11 mouse cellular contexts compared by ENCODE assay signal in genomic region chr16:31192526-31192925, GRCm38 (mm10). TPM values are rescaled to one million over a fixed set of nuclear protein-coding genes. Genes with fewer than 3 reads are reported as not detected.
DNase-seq lines count a peak whose midpoint lies in the region; ATAC-seq lines count a peak whose summit lies in the region.
"Had no signal": no experiment of that assay in that cellular context is flagged by ENCODE, and none has a peak within 500 bp of the region (broad histone marks: within the 10 kb centered on the region; RNA-seq: fewer than 3 reads in every experiment).

No protein-coding gene starts in this region.

- no peak overlapping the region for H3K4me2 ChIP-seq in embryonic facial prominence, embryonic 14.5 days (ENCODE audit: low read depth, low read length)
- H3K4me2 ChIP-seq in stomach, embryonic 14.5 days (replicated peaks; ENCODE audit: low read depth, low read length): no peak overlapping the region
- H3K4me2 ChIP-seq: embryonic facial prominence, embryonic 12.5 days; heart, embryonic 13.5 days had no signal

- H3K9ac ChIP-seq in embryonic facial prominence, embryonic 14.5 days (ENCODE audit: low read depth, low read length): no peak overlapping the region
- no peak overlapping the region for H3K9ac ChIP-seq in stomach, embryonic 14.5 days (replicated peaks; ENCODE audit: low read depth, low read length)
- H3K9ac ChIP-seq: embryonic facial prominence, embryonic 12.5 days; heart, embryonic 13.5 days had no signal

- H3K36me3 ChIP-seq in megakaryocyte, embryonic 14.5 days (replicated peaks; ENCODE audit: low read length): peaks cover 7% of the 10 kb centered on the region
- no peaks in the 10 kb centered on the region for H3K36me3 ChIP-seq in embryonic facial prominence, embryonic 14.5 days (ENCODE audit: control insufficient read depth, insufficient read depth, low read length)
- H3K36me3 ChIP-seq in stomach, embryonic 14.5 days (ENCODE audit: control insufficient read depth, insufficient read depth, low read length): no peaks in the 10 kb centered on the region
- H3K36me3 ChIP-seq: embryonic facial prominence, embryonic 12.5 days; heart, embryonic 13.5 days had no signal

- no peaks in the 10 kb centered on the region for H3K9me3 ChIP-seq in megakaryocyte, embryonic 14.5 days
- no peaks in the 10 kb centered on the region for H3K9me3 ChIP-seq in embryonic facial prominence, embryonic 14.5 days (ENCODE audit: control insufficient read depth, low read length)
- H3K9me3 ChIP-seq in stomach, embryonic 14.5 days (ENCODE audit: control insufficient read depth, low read depth, low read length): no peaks in the 10 kb centered on the region
- H3K9me3 ChIP-seq: embryonic facial prominence, embryonic 12.5 days; heart, embryonic 13.5 days had no signal

- ATAC-seq in cerebellum, adult (ENCODE audit: insufficient number of reproducible peaks, low FRiP score, low TSS enrichment): no peak
- ATAC-seq in megakaryocyte, adult 5-6 weeks (ENCODE audit: poor library complexity, severe bottlenecking): no peak
- 0 out of 2 replicates have a peak, but pooled peaks have one; percentile 15 for ATAC-seq in embryonic facial prominence, embryonic 14.5 days (ENCODE audit: low read depth)
- no peak for ATAC-seq in stomach, embryonic 14.5 days (ENCODE audit: insufficient number of reproducible peaks, insufficient read depth, low FRiP score, low read depth)

- peaks cover 97% of the 10 kb centered on the region for H3K4me1 ChIP-seq in megakaryocyte, embryonic 14.5 days
- peaks cover 15% of the 10 kb centered on the region for H3K4me1 ChIP-seq in embryonic facial prominence, embryonic 14.5 days (ENCODE audit: control insufficient read depth, insufficient read depth, low read length)
- H3K4me1 ChIP-seq in stomach, embryonic 14.5 days (ENCODE audit: control insufficient read depth, insufficient read depth, low read length): peaks cover 40% of the 10 kb centered on the region

- H3K27me3 ChIP-seq in megakaryocyte, embryonic 14.5 days (replicated peaks): no peaks in the 10 kb centered on the region
- H3K27me3 ChIP-seq in embryonic facial prominence, embryonic 14.5 days (replicated peaks; ENCODE audit: control insufficient read depth, insufficient read depth, low read length): no peaks in the 10 kb centered on the region
- no peaks in the 10 kb centered on the region for H3K27me3 ChIP-seq in stomach, embryonic 14.5 days (ENCODE audit: control insufficient read depth, insufficient read depth, low read length)
- H3K27me3 ChIP-seq: embryonic facial prominence, embryonic 12.5 days; heart, embryonic 13.5 days had no signal

- peak; percentile 21 to 31 for DNase-seq in cerebellum, postnatal 10 days
- no peak for DNase-seq in embryonic facial prominence, embryonic 14.5 days (ENCODE audit: low spot score)
- no peak for DNase-seq in retina, postnatal 1 day
- no peak for DNase-seq in MN1 (ENCODE audit: low spot score)
- DNase-seq: kidney, postnatal 4 days had no signal

- peak overlapping the region; percentile 89 for H3K4me3 ChIP-seq in megakaryocyte, embryonic 14.5 days (replicated peaks)
- H3K4me3 ChIP-seq in embryonic facial prominence, embryonic 14.5 days (ENCODE audit: low read depth, low read length): no peak overlapping the region
- H3K4me3 ChIP-seq in stomach, embryonic 14.5 days (ENCODE audit: low read depth, low read length): no peak overlapping the region
- H3K4me3 ChIP-seq: embryonic facial prominence, embryonic 12.5 days; heart, embryonic 13.5 days had no signal

- 0 out of 2 replicates have a peak overlapping the region, but pooled peaks have one; percentile 59 for H3K27ac ChIP-seq in embryonic facial prominence, embryonic 14.5 days (replicated peaks; ENCODE audit: low read depth, low read length)
- H3K27ac ChIP-seq in stomach, embryonic 14.5 days (ENCODE audit: low read length): peak overlapping the region; percentile 72; the same call in 1 of the 2 replicates

- 43% methylated on average over 3 of the region's 3 CpGs for WGBS in embryonic facial prominence, embryonic 14.5 days
- 72% methylated on average over 3 of the region's 3 CpGs for WGBS in stomach, embryonic 14.5 days

RNA-seq across cellular contexts. Expression of gene Acap2, which starts 8.5 kb away (rescaled TPM):
- 1.0 and 2.2 TPM in 2 replicates for polyA plus RNA-seq in megakaryocyte, embryonic 14.5 days (2012; ENCODE audit: insufficient read depth, low replicate concordance)
- total RNA-seq in megakaryocyte, adult 5-6 weeks (2015): 60.7 and 61.6 TPM in 2 replicates
- total RNA-seq in megakaryocyte, adult 5-6 weeks (2017): 90.0 and 98.9 TPM in 2 replicates
- polyA plus RNA-seq in embryonic facial prominence, embryonic 14.5 days (2014; fragmentation: Nextera tagmentation; extraction: Ambion mirVana): 26.3 and 27.2 TPM in 2 replicates
- polyA plus RNA-seq in stomach, embryonic 14.5 days (2014; fragmentation: Nextera tagmentation; extraction: Ambion mirVana): 24.9 and 25.0 TPM in 2 replicates

Comparison
In these comparisons a context has a peak if more than half of its experiments do, and no peak if none do; other contexts are left out.
1. DNase-seq: peak in cerebellum, postnatal 10 days (2 of 2); none in embryonic facial prominence, embryonic 14.5 days (single experiment), retina, postnatal 1 day (single experiment) and MN1 (single experiment).